Mouse (Mus musculus): ENCODE data around the gene Spindoc.

DNA sequence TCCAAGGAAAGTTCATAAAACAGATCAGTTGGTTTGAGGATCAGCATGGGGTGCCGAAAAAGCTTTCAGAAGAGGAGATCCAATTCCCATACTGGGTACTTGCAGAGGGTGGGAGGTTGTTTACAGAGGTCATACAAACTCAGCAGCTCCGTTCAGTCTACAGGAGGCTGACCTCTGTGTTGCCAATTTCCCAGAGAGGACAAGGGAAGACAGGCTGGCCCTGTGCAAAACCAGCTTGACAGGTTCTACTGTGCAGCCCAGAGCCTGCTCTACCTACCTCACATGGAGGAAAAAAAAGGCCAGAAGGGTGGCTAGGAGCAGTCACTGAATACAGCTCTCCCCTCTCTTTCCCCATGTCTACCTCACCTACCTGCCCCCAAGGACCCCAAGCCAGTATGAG, 48.7 kb downstream of the Spindoc start:
- TF ChIP-seq POLR2A (IDR thresholded peaks at IDR 0.05; ENCODE audit: insufficient read depth, low read depth, low read length) (no peak), CTCF (IDR thresholded peaks at IDR 0.05; ENCODE audit: insufficient read depth, low read depth, low read length) (no peak)
